25 mouse cellular contexts compared by ENCODE assay signal in the genomic region with DNA sequence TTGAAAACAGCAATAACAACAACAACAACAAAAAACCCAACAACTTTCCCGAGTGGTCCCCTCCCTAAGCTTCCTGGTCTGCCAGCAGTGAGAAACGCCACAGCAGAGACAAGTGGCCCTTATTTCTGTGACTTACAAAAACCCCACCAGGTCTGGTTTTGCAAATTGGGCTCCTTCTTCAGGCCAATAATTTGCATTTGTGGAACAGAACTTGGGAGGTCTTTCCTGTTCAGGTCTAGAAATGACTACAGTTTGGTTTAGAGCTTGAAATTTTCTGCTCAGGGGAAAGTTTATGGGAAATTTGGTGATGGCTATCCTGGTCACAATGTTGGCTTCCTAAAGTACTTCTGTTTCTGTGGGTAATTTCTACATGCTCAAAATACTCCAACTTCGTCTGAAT. TPM values are rescaled to one million over a fixed set of nuclear protein-coding genes. Genes with fewer than 3 reads are reported as not detected.
DNase-seq lines count a peak whose midpoint lies in the region; TF ChIP-seq lines count a peak whose summit lies in the region.
"Had no signal": no experiment of that assay in that cellular context is flagged by ENCODE, and none has a peak within 500 bp of the region (broad histone marks: within the 10 kb centered on the region; RNA-seq: fewer than 3 reads in every experiment).

No protein-coding gene starts in this region.

- in situ Hi-C loops in CH12.LX (cut with MboI; ENCODE audit: low pct_ligation_motif_present, low pct_unique_long_range_greater_than_20kb, low sequenced_read_pairs) = loop anchor here (25.0 kb wide), 1 partner anchor 285 kb away; the partner anchor contains the start of gene Tsc22d2

- peak overlapping the region; percentile 100 for H3K27ac ChIP-seq in CH12.LX (ENCODE audit: insufficient read depth, low read depth)

- dilution Hi-C loops in CH12.LX (cut with MboI; ENCODE audit: extremely low pct_ligation_motif_present, extremely low pct_unique_long_range_greater_than_20kb, low sequenced_read_pairs) = no loop called here

- peak overlapping the region; percentile 97 for H3K4me2 ChIP-seq in CH12.LX (ENCODE audit: insufficient read depth, low read depth, poor library complexity, severe bottlenecking)

- DNase-seq in heart, adult 11 months = peak; percentile 13
- no peak for DNase-seq in heart, adult 8-10 months (ENCODE audit: low spot score)
- DNase-seq in A20 (ENCODE audit: low read depth, low spot score) (peak; percentile 72), CH12.LX (ENCODE audit: extremely low read depth) (peak; percentile 90)
- DNase-seq in spleen, postnatal 36 days (ENCODE audit: low spot score in 2 of 2) = no peak
- no peak for DNase-seq in lung, postnatal 25 days (ENCODE audit: low spot score)
- DNase-seq: adrenal gland, adult 2 months; adrenal gland, adult 8-10 months; adrenal gland, postnatal 10 days; adrenal gland, postnatal 14 days; adrenal gland, postnatal 25 days; adrenal gland, postnatal 36 days; B cell, adult 2 months; cerebellum, adult 11 months; cerebellum, adult 11-12 months; cerebellum, adult 18-20 months; cerebellum, adult 2 months; cerebellum, adult 8-10 months had no signal

- 0 out of 2 replicates have a peak overlapping the region, but pooled peaks have one; percentile 99 for H3K9ac ChIP-seq in CH12.LX (ENCODE audit: insufficient read depth, low read depth)

- peaks cover 16 to 49% of the 10 kb centered on the region in 2 experiments for H3K4me1 ChIP-seq in CH12.LX (ENCODE audit: control insufficient read depth in 1 of 2, insufficient read depth in 2 of 2)

- H3K27me3 ChIP-seq in CH12.LX (replicated peaks) = no peaks in the 10 kb centered on the region
- H3K27me3 ChIP-seq: Patski had no signal

- H3K79me2 ChIP-seq in CH12.LX (replicated peaks; ENCODE audit: control insufficient read depth, extremely low read depth, insufficient read depth, poor library complexity, severe bottlenecking) = peaks cover 24% of the 10 kb centered on the region

- H3K4me3 ChIP-seq in CH12.LX (replicated peaks in 1 of 3; ENCODE audit: low read depth in 2 of 3, low read length in 2 of 3, poor library complexity in 1 of 3) = peak overlapping the region in 2 of 3 experiments; percentile 26 to 98

- TF ChIP-seq RAD21 in CH12.LX (IDR thresholded peaks at IDR 0.05; ENCODE audit: low read depth, low read length) = no peak; the same call in 1 of the 2 replicates

- peaks cover 8 to 20% of the 10 kb centered on the region in 2 experiments for H3K36me3 ChIP-seq in CH12.LX (replicated peaks in 1 of 2; ENCODE audit: control insufficient read depth in 1 of 2, insufficient read depth in 1 of 2, low read length in 1 of 2)
- H3K36me3 ChIP-seq: G1E had no signal

- peak; percentile 67 for TF ChIP-seq POLR2A in CH12.LX (IDR thresholded peaks at IDR 0.05; ENCODE audit: low read depth, low read length)

- TF ChIP-seq CTCF in CH12.LX (conservative IDR thresholded peaks at IDR 0.05 in 1 of 2, IDR thresholded peaks at IDR 0.05 in 1 of 2; ENCODE audit: low read depth in 2 of 2, low read length in 2 of 2) = no peak

- TF ChIP-seq EP300 in CH12.LX (IDR thresholded peaks at IDR 0.05; ENCODE audit: low read length) = peak; percentile 99

- peaks cover 12% of the 10 kb centered on the region for H3K9me3 ChIP-seq in CH12.LX (replicated peaks; ENCODE audit: low read length)
- H3K9me3 ChIP-seq: G1E had no signal

TF ChIP-seq in CH12.LX, 34 proteins besides CTCF, POLR2A, EP300 and RAD21:
- TF ChIP-seq ZKSCAN1 (IDR thresholded peaks at IDR 0.05; ENCODE audit: borderline replicate concordance, low read depth, low read length) (no peak), NRF1 (IDR thresholded peaks at IDR 0.05; ENCODE audit: low read depth, low read length) (no peak), GABPA (IDR thresholded peaks at IDR 0.05; ENCODE audit: insufficient replicate concordance, low read depth, low read length) (no peak), POLR2AphosphoS2 (IDR thresholded peaks at IDR 0.05; ENCODE audit: low read depth, low read length) (peak; percentile 54; the same call in 1 of the 2 replicates), ZNF384 (IDR thresholded peaks at IDR 0.05; ENCODE audit: low read depth, low read length) (peak; percentile 60), SIN3A (IDR thresholded peaks at IDR 0.05; ENCODE audit: low read length) (peak; percentile 96), MXI1 (IDR thresholded peaks at IDR 0.05; ENCODE audit: low read depth, low read length) (peak; percentile 27), CHD1 (IDR thresholded peaks at IDR 0.05; ENCODE audit: low read depth, low read length) (no peak), RCOR1 (conservative IDR thresholded peaks at IDR 0.05; ENCODE audit: low read depth, low read length) (peak; percentile 93), ZC3H11A (IDR thresholded peaks at IDR 0.05; ENCODE audit: low read depth, low read length) (no peak), NELFE (IDR thresholded peaks at IDR 0.05; ENCODE audit: low read depth, low read length) (no peak; the same call in 1 of the 2 replicates), PAX5 (IDR thresholded peaks at IDR 0.05; ENCODE audit: low read length) (no peak), MAFK (IDR thresholded peaks at IDR 0.05; ENCODE audit: insufficient replicate concordance, low read length) (peak; percentile 97), TCF12 (IDR thresholded peaks at IDR 0.05; ENCODE audit: low read depth, low read length) (peak; percentile 96), UBTF (IDR thresholded peaks at IDR 0.05; ENCODE audit: low read depth, low read length) (no peak), MEF2A (IDR thresholded peaks at IDR 0.05; ENCODE audit: borderline replicate concordance, low read depth, low read length) (peak; percentile 98), BHLHE40 (IDR thresholded peaks at IDR 0.05; ENCODE audit: low read depth, low read length) (peak; percentile 89), MYC (IDR thresholded peaks at IDR 0.05; ENCODE audit: low read depth, low read length) (peak; percentile 61; the same call in 1 of the 2 replicates), JUN (IDR thresholded peaks at IDR 0.05; ENCODE audit: insufficient read depth, low read depth, low read length) (peak; percentile 95), E2F4 (IDR thresholded peaks at IDR 0.05; ENCODE audit: insufficient replicate concordance, low read depth, low read length) (peak; percentile 67; the same call in 1 of the 2 replicates), TBP (conservative IDR thresholded peaks at IDR 0.05; ENCODE audit: low read depth, low read length) (peak; percentile 81; the same call in 1 of the 2 replicates), ZMIZ1 (IDR thresholded peaks at IDR 0.05; ENCODE audit: low read depth, low read length) (peak; percentile 74), ELF1 (IDR thresholded peaks at IDR 0.05; ENCODE audit: low read depth, low read length) (peak; percentile 74), IRF4 (IDR thresholded peaks at IDR 0.05; ENCODE audit: low read depth, low read length) (peak; percentile 99), KAT2A (IDR thresholded peaks at IDR 0.05; ENCODE audit: insufficient replicate concordance, low read length) (no peak), CHD2 (IDR thresholded peaks at IDR 0.05; ENCODE audit: low read length) (peak; percentile 90), ETS1 (conservative IDR thresholded peaks at IDR 0.05; ENCODE audit: low read depth, low read length) (peak; percentile 93), USF2 (conservative IDR thresholded peaks at IDR 0.05; ENCODE audit: low read depth, low read length) (no peak), JUND (conservative IDR thresholded peaks at IDR 0.05; ENCODE audit: low read depth, low read length) (peak; percentile 99), MAZ (IDR thresholded peaks at IDR 0.05; ENCODE audit: low read depth, low read length) (peak; percentile 96), SMC3 (IDR thresholded peaks at IDR 0.05; ENCODE audit: low read depth, low read length) (no peak), HCFC1 (IDR thresholded peaks at IDR 0.05; ENCODE audit: low read depth, low read length) (peak; percentile 8; the same call in 1 of the 2 replicates), USF1 (IDR thresholded peaks at IDR 0.05; ENCODE audit: low read depth, low read length) (no peak), MAX (IDR thresholded peaks at IDR 0.05; ENCODE audit: low read length) (peak; percentile 53)

RNA-seq across cellular contexts. Expression of gene Siah2, which starts 4.6 kb away (rescaled TPM):
- total RNA-seq in heart, adult 8-10 months (2022) = 10 to 100 TPM in 1 of 4 experiments, 1 to 10 TPM in 3; 5.3 to 10.6 (median 7.6) TPM
- total RNA-seq in CH12.LX (2012; rRNA removed) (125 and 140 TPM in 2 replicates), CH12.LX (2014; rRNA removed) (119 and 142 TPM in 2 replicates)
- 99.0 and 104 TPM in 2 replicates for polyA plus RNA-seq in CH12.LX (2012; ENCODE audit: insufficient read length, low read depth)

RNA-seq across cellular contexts. Expression of gene Erich6, which starts 59.8 kb away (rescaled TPM):
- not detected for total RNA-seq in heart, adult 8-10 months (2022)
- total RNA-seq in CH12.LX (2012; rRNA removed) (not detected in 2 replicates), CH12.LX (2014; rRNA removed) (not detected in 2 replicates)
- polyA plus RNA-seq in CH12.LX (2012; ENCODE audit: insufficient read length, low read depth) = 0.11 TPM in 1 of 2 replicates, not detected in the other
- total RNA-seq: adrenal gland, postnatal 14 days; adrenal gland, postnatal 25 days; adrenal gland, postnatal 4 days; ES-E14; G1E; MEL had no signal
- polyA plus RNA-seq: activated CD4-positive, CD25-positive, alpha-beta regulatory T cell, adult 4 months; adrenal gland, adult 2 months; CD4-positive, CD25-positive, alpha-beta regulatory T cell, adult 4 months; G1E had no signal

Comparison
In these comparisons a context has a peak if more than half of its experiments do, and no peak if none do; other contexts are left out.
1. DNase-seq: peak in heart, adult 11 months (single experiment), A20 (single experiment) and CH12.LX (single experiment); none in heart, adult 8-10 months (single experiment), spleen, postnatal 36 days (0 of 2) and lung, postnatal 25 days (single experiment).
2. RNA of gene Siah2, which starts 4.6 kb away (total RNA-seq): 119 to 142 TPM in CH12.LX; 5.3 to 10.6 TPM in heart, adult 8-10 months; every median in the first group is over 10 times any median in the second.